Mouse (Mus musculus) embryonic facial prominence, embryonic 13.5 days (tissue): ENCODE results near the gene Ndufs7. TPM values are rescaled to one million over a fixed set of nuclear protein-coding genes. Genes with fewer than 3 reads are reported as not detected.
A peak's percentile ranks its signal among the peaks of the same experiment; 100 is the strongest.
"Not testable (repeated sequence)": the region's sequence is repeated elsewhere in the genome, so short reads cannot be mapped to it uniquely, and the experiment has no call there.

Experiments used
- ATAC-seq: fragments of 200-750 bp; cut with Nextera tagmentation; 2 replicates; pipeline ENCODE4 v1.8.0; 2017; ENCODE audit warnings: low read depth; ENCODE audit not compliant: insufficient number of reproducible peaks, insufficient read depth, low FRiP score, low TSS enrichment
- H3K27ac ChIP-seq: fragments of 300-500 bp; sonication (generic); 2 replicates; pipeline ENCODE4 v1.5.1; 2015; ENCODE audit warnings: moderate library complexity, mild to moderate bottlenecking, inconsistent platforms
- H3K27me3 ChIP-seq: fragments of 300-500 bp; sonication (generic); 2 replicates; pipeline ENCODE4 v1.6.1; 2015; ENCODE audit warnings: mild to moderate bottlenecking, inconsistent platforms
- H3K36me3 ChIP-seq: fragments of 300-500 bp; sonication (generic); 2 replicates; pipeline ENCODE4 v1.6.1; 2015; ENCODE audit warnings: mild to moderate bottlenecking, inconsistent platforms
- H3K4me1 ChIP-seq: fragments of 300-500 bp; sonication (generic); 2 replicates; pipeline ENCODE4 v1.6.1; 2015; ENCODE audit warnings: inconsistent platforms
- H3K4me2 ChIP-seq: fragments of 300-500 bp; sonication (generic); 2 replicates; pipeline ENCODE4 v1.6.1; 2015; ENCODE audit warnings: moderate library complexity, mild to moderate bottlenecking, inconsistent platforms
- H3K4me3 ChIP-seq: fragments of 300-500 bp; sonication (generic); 2 replicates; pipeline ENCODE4 v1.5.1; 2015; ENCODE audit warnings: mild to moderate bottlenecking, inconsistent platforms
- H3K9ac ChIP-seq: fragments of 300-500 bp; sonication (generic); 2 replicates; pipeline ENCODE4 v1.6.1; 2015; ENCODE audit warnings: mild to moderate bottlenecking, inconsistent platforms
- H3K9me3 ChIP-seq: fragments of 300-500 bp; sonication (generic); 2 replicates; pipeline ENCODE4 v1.6.1; 2016; ENCODE audit warnings: inconsistent platforms
- WGBS: fragments of 180-500 bp; shearing (Covaris S2); methylation state at CpG from one replicate; pipeline ENCODE4 v1.1.7; 2015; ENCODE audit warnings: mixed read lengths; 5-methylcytosine and 5-hydroxymethylcytosine counted together
- polyA plus RNA-seq: library from polyadenylated mRNA; unstranded; fragments of >200 nt; fragmentation: Nextera tagmentation; extraction: Ambion mirVana; gene quantifications from 2 replicates; pipeline ENCODE4 v1.2.1, GENCODE M21; 2015

Ndufs7 gene
- polyA plus RNA-seq: 266 and 299 TPM in 2 replicates

GRCm38 (mm10) chr10:80248971-80249640 is at the start of gene Ndufs7:
Ndufs7 (plus strand) TSS chr10:80249121.
- Histone ChIP-seq H3K9ac (peak within 1 kb of the TSS; percentile 77), H3K27ac (peak within 1 kb of the TSS; percentile 89), H3K27me3 (no peaks in the 10 kb centered on the region), H3K4me3 (peak within 1 kb of the TSS; percentile 61), H3K4me1 (peaks cover 27% of the 10 kb centered on the region), H3K9me3 (no peaks in the 10 kb centered on the region), H3K4me2 (peak within 1 kb of the TSS; percentile 69), H3K36me3 (peaks cover 23% of the 10 kb centered on the region)
- ATAC-seq: peak; percentile 88
- WGBS: under 1% methylated on average over 53 of the region's 53 CpGs

GRCm38 (mm10) chr10:80199440-80200008 is 49.4 kb upstream of the Ndufs7 start:
- Histone ChIP-seq H3K9me3 (no peaks in the 10 kb centered on the region), H3K4me2 (no peak overlapping the region), H3K9ac (0 out of 2 replicates have a peak overlapping the region, but pooled peaks have one; percentile 40), H3K27ac (no peak overlapping the region), H3K4me3 (no peak overlapping the region), H3K27me3 (peaks cover 3% of the 10 kb centered on the region; the same call in 1 of the 2 replicates), H3K36me3 (no peaks in the 10 kb centered on the region), H3K4me1 (0 out of 2 replicates have a peak, but pooled peaks cover 4% of the 10 kb centered on the region)
- ATAC-seq: no peak
- WGBS: 48% methylated on average over 3 of the region's 3 CpGs

GRCm38 (mm10) chr10:80200485-80200884 is 48.4 kb upstream of the Ndufs7 start:
- Histone ChIP-seq H3K4me2 (no peak overlapping the region), H3K9me3 (no peaks in the 10 kb centered on the region), H3K27ac (no peak overlapping the region), H3K36me3 (no peaks in the 10 kb centered on the region), H3K4me3 (no peak overlapping the region), H3K4me1 (0 out of 2 replicates have a peak, but pooled peaks cover 4% of the 10 kb centered on the region), H3K27me3 (peaks cover 3% of the 10 kb centered on the region; the same call in 1 of the 2 replicates), H3K9ac (no peak overlapping the region; the same call in 1 of the 2 replicates)
- no peak for ATAC-seq
- 62% methylated on average over 6 of the region's 6 CpGs for WGBS

DNA sequence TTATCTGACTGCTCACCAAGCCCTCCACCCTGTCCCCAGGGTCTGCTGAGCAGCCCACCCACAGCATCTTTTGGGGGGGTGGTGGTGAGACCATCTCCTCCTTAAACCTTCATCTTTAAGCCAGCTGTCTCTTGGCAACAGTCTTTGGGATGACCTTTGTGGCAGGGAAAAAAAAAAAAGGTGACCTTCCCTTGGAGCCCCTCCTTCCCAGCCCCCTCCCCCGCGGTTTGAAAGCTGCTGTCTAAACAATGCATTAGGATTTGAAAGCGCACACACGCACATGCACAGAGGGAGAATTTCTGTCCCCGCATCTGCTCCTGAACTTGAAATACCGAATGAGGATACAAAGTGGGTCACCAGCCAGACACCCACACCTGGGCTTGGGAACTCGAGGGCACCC is 44.9 kb upstream of the Ndufs7 start:
- H3K9ac ChIP-seq: no peak overlapping the region
- ATAC-seq: no peak
- no peaks in the 10 kb centered on the region for H3K27me3 ChIP-seq
- H3K36me3 ChIP-seq: no peaks in the 10 kb centered on the region
- peaks cover 9% of the 10 kb centered on the region for H3K4me1 ChIP-seq
- H3K4me2 ChIP-seq: no peak overlapping the region
- H3K4me3 ChIP-seq: no peak overlapping the region
- H3K9me3 ChIP-seq: no peaks in the 10 kb centered on the region
- 24% methylated on average over 7 of the region's 7 CpGs for WGBS
- no peak overlapping the region for H3K27ac ChIP-seq

GRCm38 (mm10) chr10:80207201-80207600 is 41.7 kb upstream of the Ndufs7 start:
- Histone ChIP-seq H3K9ac (no peak overlapping the region), H3K9me3 (no peaks in the 10 kb centered on the region), H3K36me3 (no peaks in the 10 kb centered on the region), H3K27me3 (0 out of 2 replicates have a peak, but pooled peaks cover 4% of the 10 kb centered on the region), H3K4me3 (no peak overlapping the region), H3K27ac (no peak overlapping the region), H3K4me2 (no peak overlapping the region), H3K4me1 (peaks cover 11% of the 10 kb centered on the region)
- 35% methylated on average over 1 of the region's 1 CpGs for WGBS
- no peak for ATAC-seq

DNA sequence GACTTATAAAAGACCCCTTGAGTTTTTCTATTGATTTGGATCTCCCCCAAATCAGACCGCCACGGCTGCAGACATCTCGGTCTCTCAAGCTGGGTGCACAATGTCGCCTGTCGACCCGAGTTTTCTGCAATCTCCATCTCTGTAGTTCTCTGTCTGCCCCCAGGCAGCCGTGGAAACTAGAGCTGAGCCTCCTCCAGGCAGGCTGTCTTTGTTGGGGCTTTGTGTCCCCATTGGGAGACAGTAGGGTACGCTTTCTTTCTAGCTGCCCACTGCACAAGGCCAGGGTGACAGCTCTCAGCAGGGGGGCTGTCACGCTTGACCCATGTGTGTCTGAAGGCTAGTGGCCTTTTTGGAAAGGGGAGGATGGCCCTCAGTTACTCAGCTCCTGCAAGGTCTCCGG is 41.2 kb upstream of the Ndufs7 start:
- Histone ChIP-seq H3K9ac (no peak overlapping the region), H3K9me3 (no peaks in the 10 kb centered on the region), H3K4me1 (peaks cover 11% of the 10 kb centered on the region), H3K4me2 (no peak overlapping the region), H3K27ac (no peak overlapping the region), H3K36me3 (no peaks in the 10 kb centered on the region), H3K4me3 (no peak overlapping the region), H3K27me3 (0 out of 2 replicates have a peak, but pooled peaks cover 4% of the 10 kb centered on the region)
- ATAC-seq: no peak
- WGBS: 49% methylated on average over 10 of the region's 10 CpGs

GRCm38 (mm10) chr10:80208248-80208647 is 40.7 kb upstream of the Ndufs7 start:
- Histone ChIP-seq H3K9ac (no peak overlapping the region), H3K4me1 (peaks cover 11% of the 10 kb centered on the region), H3K9me3 (no peaks in the 10 kb centered on the region), H3K36me3 (no peaks in the 10 kb centered on the region), H3K4me3 (no peak overlapping the region), H3K27me3 (0 out of 2 replicates have a peak, but pooled peaks cover 4% of the 10 kb centered on the region), H3K4me2 (no peak overlapping the region), H3K27ac (no peak overlapping the region)
- 68% methylated on average over 4 of the region's 4 CpGs for WGBS
- ATAC-seq: no peak

GRCm38 (mm10) chr10:80208841-80209371 is 40.0 kb upstream of the Ndufs7 start:
- no peak for ATAC-seq
- H3K36me3 ChIP-seq: no peaks in the 10 kb centered on the region
- peak overlapping the region; percentile 51; the same call in 1 of the 2 replicates for H3K27ac ChIP-seq
- peak overlapping the region; percentile 57 for H3K9ac ChIP-seq
- no peak overlapping the region for H3K4me3 ChIP-seq
- H3K27me3 ChIP-seq: 0 out of 2 replicates have a peak, but pooled peaks cover 4% of the 10 kb centered on the region
- peaks cover 9% of the 10 kb centered on the region for H3K4me1 ChIP-seq
- no peaks in the 10 kb centered on the region for H3K9me3 ChIP-seq
- 9% methylated on average over 24 of the region's 24 CpGs for WGBS
- H3K4me2 ChIP-seq: peak overlapping the region; percentile 45

DNA sequence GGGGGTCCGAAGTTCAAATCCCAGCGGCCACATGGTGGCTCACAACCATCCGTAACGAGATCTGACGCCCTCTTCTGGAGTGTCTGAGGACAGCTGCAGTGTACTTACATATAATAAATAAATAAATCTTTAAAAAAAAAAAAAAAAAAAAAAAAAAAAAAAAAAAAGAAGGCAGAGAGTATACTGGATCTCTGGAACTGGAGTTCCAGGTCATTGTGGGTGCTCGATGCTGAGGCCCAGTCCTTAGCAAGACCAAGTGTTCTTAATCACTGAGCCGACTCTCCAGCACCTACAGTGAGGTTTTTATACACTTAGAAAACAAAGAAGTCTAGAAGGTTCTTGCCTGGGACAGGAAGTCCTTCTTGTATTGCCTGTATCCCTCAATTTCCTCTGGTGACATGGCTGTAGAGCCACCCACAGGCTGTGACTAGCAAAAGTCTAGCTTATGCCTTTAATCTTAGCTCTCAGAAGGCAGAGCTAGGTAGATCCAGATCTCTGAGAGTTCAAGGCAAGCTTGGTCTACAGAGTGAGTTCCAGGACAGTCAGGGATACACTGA is 37.3 kb upstream of the Ndufs7 start:
- not testable (repeated sequence) for H3K27me3 ChIP-seq, H3K4me3 ChIP-seq, H3K4me2 ChIP-seq, H3K9me3 ChIP-seq, H3K27ac ChIP-seq, ATAC-seq, H3K36me3 ChIP-seq, H3K9ac ChIP-seq
- peaks cover 22% of the 10 kb centered on the region for H3K4me1 ChIP-seq
- 72% methylated on average over 7 of the region's 7 CpGs for WGBS

GRCm38 (mm10) chr10:80215048-80215772 is 33.7 kb upstream of the Ndufs7 start:
- Histone ChIP-seq H3K36me3 (no peaks in the 10 kb centered on the region), H3K4me3 (no peak overlapping the region), H3K4me2 (0 out of 2 replicates have a peak overlapping the region, but pooled peaks have one; percentile 9), H3K9me3 (no peaks in the 10 kb centered on the region), H3K4me1 (peaks cover 15% of the 10 kb centered on the region), H3K9ac (peak overlapping the region; percentile 58), H3K27me3 (no peaks in the 10 kb centered on the region), H3K27ac (0 out of 2 replicates have a peak overlapping the region, but pooled peaks have one; percentile 62)
- ATAC-seq: no peak
- WGBS: 25% methylated on average over 16 of the region's 16 CpGs

- no peaks in the 10 kb centered on the region for H3K36me3 ChIP-seq
- no peak overlapping the region for H3K4me2 ChIP-seq
- no peaks in the 10 kb centered on the region for H3K9me3 ChIP-seq
- H3K27ac ChIP-seq: no peak overlapping the region
- H3K9ac ChIP-seq: no peak overlapping the region
- ATAC-seq: no peak
- H3K27me3 ChIP-seq: no peaks in the 10 kb centered on the region
- H3K4me3 ChIP-seq: no peak overlapping the region
- H3K4me1 ChIP-seq: peaks cover 10% of the 10 kb centered on the region
- WGBS: 26% methylated on average over 9 of the region's 9 CpGs
Measured at GRCm38 (mm10) chr10:80220676-80221075, 28.2 kb upstream of the Ndufs7 start.
